ENCODE assay signal across 11 mouse cellular contexts in the genomic region with DNA sequence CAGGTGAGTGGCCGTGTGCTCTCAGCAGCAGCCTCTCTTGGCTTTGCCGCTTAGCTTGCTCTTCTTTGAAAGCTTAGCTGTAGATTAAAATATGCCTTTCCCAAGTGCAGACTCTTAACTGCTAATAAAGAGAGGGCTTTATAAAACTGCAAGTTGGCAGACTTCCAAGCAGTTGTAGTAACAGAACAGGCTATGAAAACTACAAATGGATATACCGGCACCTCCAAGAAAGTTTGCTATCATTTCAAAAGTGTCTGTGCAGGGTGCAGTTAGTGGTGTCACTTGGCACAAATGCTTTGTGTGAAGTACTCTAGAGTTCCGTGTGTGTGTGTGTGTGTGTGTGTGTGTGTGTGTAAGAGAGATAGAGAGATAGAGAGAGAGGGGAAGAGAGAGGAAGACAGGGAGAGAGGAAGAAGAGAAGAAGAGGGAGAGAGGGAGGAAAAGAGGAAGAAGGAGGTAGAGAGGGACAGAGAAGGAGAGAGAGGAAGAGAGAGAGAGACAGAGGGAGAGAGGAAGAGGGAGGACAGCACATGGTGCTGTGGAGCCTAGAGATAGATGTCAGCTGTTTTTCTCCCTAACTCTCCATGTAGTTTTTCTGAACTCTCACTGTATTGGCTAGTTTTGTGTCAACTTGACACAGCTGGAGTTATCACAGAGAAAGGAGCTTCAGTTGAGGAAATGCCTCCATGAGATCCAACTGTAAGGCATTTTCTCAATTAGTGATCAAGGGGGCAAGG. TPM values are rescaled to one million over a fixed set of nuclear protein-coding genes. Genes with fewer than 3 reads are reported as not detected.
DNase-seq lines count a peak whose midpoint lies in the region; ATAC-seq and TF ChIP-seq lines count a peak whose summit lies in the region.
"Had no signal": no experiment of that assay in that cellular context is flagged by ENCODE, and none has a peak within 500 bp of the region (broad histone marks: within the 10 kb centered on the region; RNA-seq: fewer than 3 reads in every experiment).

No protein-coding gene starts in this region.

- 44% methylated on average over 4 of the region's 4 CpGs for WGBS in kidney, embryonic 15.5 days
- 25% methylated on average over 4 of the region's 4 CpGs for WGBS in liver, postnatal 0 days (ENCODE audit: insufficient replicate concordance)

- TF ChIP-seq CTCF in G1E (IDR thresholded peaks at IDR 0.05; ENCODE audit: low read depth, low read length) = no peak
- no peak for TF ChIP-seq CTCF in brain, embryonic 14.5 days (IDR thresholded peaks at IDR 0.05; ENCODE audit: borderline replicate concordance, extremely low read depth, insufficient read depth, insufficient read length)
- TF ChIP-seq CTCF in liver, postnatal 0 days (IDR thresholded peaks at IDR 0.05; ENCODE audit: low read depth) = no peak

- no peak for TF ChIP-seq POLR2A in brain, embryonic 14.5 days (IDR thresholded peaks at IDR 0.05; ENCODE audit: borderline replicate concordance, extremely low read depth, insufficient read depth, insufficient read length, poor library complexity, severe bottlenecking)

- peak overlapping the region; percentile 37 for H3K4me2 ChIP-seq in kidney, embryonic 15.5 days
- H3K4me2 ChIP-seq in liver, postnatal 0 days (ENCODE audit: low read depth, low read length) = peak overlapping the region; percentile 62
- H3K4me2 ChIP-seq: embryonic facial prominence, embryonic 12.5 days; midbrain, embryonic 13.5 days had no signal

- H3K36me3 ChIP-seq in kidney, embryonic 15.5 days = no peaks in the 10 kb centered on the region
- peaks cover 5% of the 10 kb centered on the region for H3K36me3 ChIP-seq in G1E (replicated peaks)
- H3K36me3 ChIP-seq in liver, postnatal 0 days (replicated peaks; ENCODE audit: insufficient read depth, low read length) = no peaks in the 10 kb centered on the region
- H3K36me3 ChIP-seq: embryonic facial prominence, embryonic 12.5 days; midbrain, embryonic 13.5 days had no signal

- no peak overlapping the region for H3K4me3 ChIP-seq in kidney, embryonic 15.5 days (replicated peaks)
- peak overlapping the region; percentile 75 for H3K4me3 ChIP-seq in G1E (ENCODE audit: low read depth, low read length)
- H3K4me3 ChIP-seq in liver, postnatal 0 days (ENCODE audit: low read depth, low read length) = peak overlapping the region; percentile 46
- H3K4me3 ChIP-seq: embryonic facial prominence, embryonic 12.5 days; midbrain, embryonic 13.5 days had no signal

- H3K27me3 ChIP-seq in kidney, embryonic 15.5 days = no peaks in the 10 kb centered on the region
- H3K27me3 ChIP-seq in G1E (ENCODE audit: insufficient read depth, low read length) = no peaks in the 10 kb centered on the region
- no peaks in the 10 kb centered on the region for H3K27me3 ChIP-seq in liver, postnatal 0 days (ENCODE audit: insufficient read depth, low read length)
- H3K27me3 ChIP-seq: embryonic facial prominence, embryonic 12.5 days; midbrain, embryonic 13.5 days had no signal

- DNase-seq in kidney, postnatal 4 days = no peak
- no peak for DNase-seq in G1E (ENCODE audit: low spot score)
- DNase-seq in brain, embryonic 14.5 days (ENCODE audit: low read depth) = peak; percentile 38
- no peak for DNase-seq in liver, postnatal 0 days
- DNase-seq in retina, embryonic 14.5 days (ENCODE audit: low spot score) = no peak
- no peak for DNase-seq in layer of hippocampus, adult 9-10 months (ENCODE audit: low spot score)
- DNase-seq in gastrocnemius, postnatal 10 days = no peak

- no peak overlapping the region for H3K9ac ChIP-seq in kidney, embryonic 15.5 days
- peak overlapping the region; percentile 23 for H3K9ac ChIP-seq in liver, postnatal 0 days (replicated peaks)
- H3K9ac ChIP-seq: embryonic facial prominence, embryonic 12.5 days; midbrain, embryonic 13.5 days had no signal

- no peak for TF ChIP-seq EP300 in liver, postnatal 0 days (IDR thresholded peaks at IDR 0.05; ENCODE audit: low read depth)

- H3K9me3 ChIP-seq in kidney, embryonic 15.5 days (replicated peaks) = no peaks in the 10 kb centered on the region
- no peaks in the 10 kb centered on the region for H3K9me3 ChIP-seq in G1E (replicated peaks)
- no peaks in the 10 kb centered on the region for H3K9me3 ChIP-seq in liver, postnatal 0 days (ENCODE audit: low read length)
- H3K9me3 ChIP-seq: embryonic facial prominence, embryonic 12.5 days; midbrain, embryonic 13.5 days had no signal

- H3K4me1 ChIP-seq in kidney, embryonic 15.5 days = peaks cover 12% of the 10 kb centered on the region; the same call in 1 of the 2 replicates
- H3K4me1 ChIP-seq in G1E (ENCODE audit: insufficient read depth, low read depth, low read length) = peaks cover 55% of the 10 kb centered on the region
- peaks cover 3% of the 10 kb centered on the region; the same call in 1 of the 2 replicates for H3K4me1 ChIP-seq in liver, postnatal 0 days (ENCODE audit: insufficient read depth)
- H3K4me1 ChIP-seq: embryonic facial prominence, embryonic 12.5 days; midbrain, embryonic 13.5 days had no signal

- H3K27ac ChIP-seq in kidney, embryonic 15.5 days = peak overlapping the region; percentile 15
- peak overlapping the region; percentile 34 for H3K27ac ChIP-seq in liver, postnatal 0 days (ENCODE audit: low read depth)
- H3K27ac ChIP-seq: embryonic facial prominence, embryonic 12.5 days; midbrain, embryonic 13.5 days had no signal

- 0 out of 2 replicates have a peak, but pooled peaks have one; percentile 22 for ATAC-seq in kidney, embryonic 15.5 days (replicated peaks; ENCODE audit: low FRiP score)
- peak; percentile 22; the same call in 1 of the 2 replicates for ATAC-seq in G1E (ENCODE audit: extremely low read depth, insufficient number of reproducible peaks, low FRiP score, poor library complexity, severe bottlenecking)
- no peak for ATAC-seq in liver, postnatal 0 days
- ATAC-seq: midbrain, embryonic 13.5 days had no signal

RNA-seq across cellular contexts. Expression of gene Tnfsf10, which starts 0.6 kb away (rescaled TPM):
- 0.44 and 0.45 TPM in 2 replicates for polyA plus RNA-seq in kidney, embryonic 15.5 days (2015; fragmentation: Nextera tagmentation; extraction: Ambion mirVana)
- total RNA-seq in G1E (2014; fragmentation: Nextera tagmentation) (2.6 and 4.8 TPM in 2 replicates), G1E (2017) (4.7 and 5.3 TPM in 2 replicates)
- 0.03 and 0.14 TPM in 2 replicates for polyA plus RNA-seq in G1E (2012)
- 0.09 and 0.12 TPM in 2 replicates for polyA plus RNA-seq in brain, embryonic 14.5 days (2012; rRNA removed)
- 0.23 and 0.37 TPM in 2 replicates for polyA plus RNA-seq in liver, postnatal 0 days (2015; fragmentation: Nextera tagmentation; extraction: Ambion mirVana)
- total RNA-seq in gastrocnemius, postnatal 10 days (2021) = 1 to 10 TPM; 5.3 to 6.1 TPM
- polyA plus RNA-seq: hindbrain, embryonic 11.5 days had no signal

RNA-seq across cellular contexts. Expression of gene Ghsr, which starts 53.7 kb away (rescaled TPM):
- not detected in 2 replicates for polyA plus RNA-seq in kidney, embryonic 15.5 days (2015; fragmentation: Nextera tagmentation; extraction: Ambion mirVana)
- total RNA-seq in G1E (2014; fragmentation: Nextera tagmentation) (not detected in 2 replicates), G1E (2017) (under 0.01 and 0.16 TPM in 2 replicates)
- not detected in 2 replicates for polyA plus RNA-seq in G1E (2012)
- polyA plus RNA-seq in brain, embryonic 14.5 days (2012; rRNA removed) = 0.10 and 0.30 TPM in 2 replicates
- polyA plus RNA-seq in liver, postnatal 0 days (2015; fragmentation: Nextera tagmentation; extraction: Ambion mirVana) = not detected in 2 replicates
- total RNA-seq in gastrocnemius, postnatal 10 days (2021) = not detected
- polyA plus RNA-seq: embryonic facial prominence, embryonic 12.5 days had no signal
